Mouse (Mus musculus): ENCODE data around the gene Faf1. TPM values are rescaled to one million over a fixed set of nuclear protein-coding genes. Genes with fewer than 3 reads are reported as not detected.
A peak's percentile ranks its signal among the peaks of the same experiment; 100 is the strongest.

Gene Faf1
- total RNA-seq, 1 experiment from 2014 or later: 69.9 TPM

- ATAC-seq (replicated peaks in 1 of 2; ENCODE audit: insufficient read depth in 1 of 2, low FRiP score in 2 of 2, low TSS enrichment in 1 of 2, low read depth in 1 of 2, poor library complexity in 2 of 2, severe bottlenecking in 2 of 2): no peak
These were observed 304.1 kb downstream of the Faf1 start for GRCm38 (mm10) chr4:109980321-109981082.

GRCm38 (mm10) chr4:109981083-109981870 is 304.9 kb downstream of the Faf1 start:
- ATAC-seq (replicated peaks in 1 of 2; ENCODE audit: insufficient read depth in 1 of 2, low FRiP score in 2 of 2, low TSS enrichment in 1 of 2, low read depth in 1 of 2, poor library complexity in 2 of 2, severe bottlenecking in 2 of 2): no peak

- no peak for ATAC-seq (replicated peaks in 1 of 2; ENCODE audit: insufficient read depth in 1 of 2, low FRiP score in 2 of 2, low TSS enrichment in 1 of 2, low read depth in 1 of 2, poor library complexity in 2 of 2, severe bottlenecking in 2 of 2)
These were observed 305.7 kb downstream of the Faf1 start for GRCm38 (mm10) chr4:109981871-109982680.

- ATAC-seq (replicated peaks in 1 of 2; ENCODE audit: insufficient read depth in 1 of 2, low FRiP score in 2 of 2, low TSS enrichment in 1 of 2, low read depth in 1 of 2, poor library complexity in 2 of 2, severe bottlenecking in 2 of 2): no peak
These were observed 306.4 kb downstream of the Faf1 start for GRCm38 (mm10) chr4:109982681-109983265.

GRCm38 (mm10) chr4:109983281-109984001 is 307.1 kb downstream of the Faf1 start:
- ATAC-seq (replicated peaks in 1 of 2; ENCODE audit: insufficient read depth in 1 of 2, low FRiP score in 2 of 2, low TSS enrichment in 1 of 2, low read depth in 1 of 2, poor library complexity in 2 of 2, severe bottlenecking in 2 of 2): peak; percentile 19 to 36; a peak in 1 of 4 replicates

- ATAC-seq (replicated peaks in 1 of 2; ENCODE audit: insufficient read depth in 1 of 2, low FRiP score in 2 of 2, low TSS enrichment in 1 of 2, low read depth in 1 of 2, poor library complexity in 2 of 2, severe bottlenecking in 2 of 2): no peak
These were observed 307.6 kb downstream of the Faf1 start for GRCm38 (mm10) chr4:109984011-109984411.

- no peak for ATAC-seq (replicated peaks in 1 of 2; ENCODE audit: insufficient read depth in 1 of 2, low FRiP score in 2 of 2, low TSS enrichment in 1 of 2, low read depth in 1 of 2, poor library complexity in 2 of 2, severe bottlenecking in 2 of 2)
These were observed 308.4 kb downstream of the Faf1 start for GRCm38 (mm10) chr4:109984496-109985423.

GRCm38 (mm10) chr4:109985424-109986172 is 309.2 kb downstream of the Faf1 start:
- no peak for ATAC-seq (replicated peaks in 1 of 2; ENCODE audit: insufficient read depth in 1 of 2, low FRiP score in 2 of 2, low TSS enrichment in 1 of 2, low read depth in 1 of 2, poor library complexity in 2 of 2, severe bottlenecking in 2 of 2)

GRCm38 (mm10) chr4:109986301-109986700 is 309.9 kb downstream of the Faf1 start:
- ATAC-seq (replicated peaks in 1 of 2; ENCODE audit: insufficient read depth in 1 of 2, low FRiP score in 2 of 2, low TSS enrichment in 1 of 2, low read depth in 1 of 2, poor library complexity in 2 of 2, severe bottlenecking in 2 of 2): no peak

GRCm38 (mm10) chr4:109986748-109987355 is 310.5 kb downstream of the Faf1 start:
- no peak for ATAC-seq (replicated peaks in 1 of 2; ENCODE audit: insufficient read depth in 1 of 2, low FRiP score in 2 of 2, low TSS enrichment in 1 of 2, low read depth in 1 of 2, poor library complexity in 2 of 2, severe bottlenecking in 2 of 2)

GRCm38 (mm10) chr4:109987560-109988362 is 311.4 kb downstream of the Faf1 start:
- ATAC-seq (replicated peaks in 1 of 2; ENCODE audit: insufficient read depth in 1 of 2, low FRiP score in 2 of 2, low TSS enrichment in 1 of 2, low read depth in 1 of 2, poor library complexity in 2 of 2, severe bottlenecking in 2 of 2): peak; percentile 25 to 41; a peak in 3 of 4 replicates

GRCm38 (mm10) chr4:109988411-109988810 is 312.0 kb downstream of the Faf1 start:
- ATAC-seq (replicated peaks in 1 of 2; ENCODE audit: insufficient read depth in 1 of 2, low FRiP score in 2 of 2, low TSS enrichment in 1 of 2, low read depth in 1 of 2, poor library complexity in 2 of 2, severe bottlenecking in 2 of 2): no peak

GRCm38 (mm10) chr4:109989213-109989612 is 312.8 kb downstream of the Faf1 start:
- no peak for ATAC-seq (replicated peaks in 1 of 2; ENCODE audit: insufficient read depth in 1 of 2, low FRiP score in 2 of 2, low TSS enrichment in 1 of 2, low read depth in 1 of 2, poor library complexity in 2 of 2, severe bottlenecking in 2 of 2)

GRCm38 (mm10) chr4:110006044-110006443 is 329.7 kb downstream of the Faf1 start:
- no peak for ATAC-seq (replicated peaks in 1 of 2; ENCODE audit: insufficient read depth in 1 of 2, low FRiP score in 2 of 2, low TSS enrichment in 1 of 2, low read depth in 1 of 2, poor library complexity in 2 of 2, severe bottlenecking in 2 of 2)
